ENCODE assay signal across 8 mouse cellular contexts in the genomic region with DNA sequence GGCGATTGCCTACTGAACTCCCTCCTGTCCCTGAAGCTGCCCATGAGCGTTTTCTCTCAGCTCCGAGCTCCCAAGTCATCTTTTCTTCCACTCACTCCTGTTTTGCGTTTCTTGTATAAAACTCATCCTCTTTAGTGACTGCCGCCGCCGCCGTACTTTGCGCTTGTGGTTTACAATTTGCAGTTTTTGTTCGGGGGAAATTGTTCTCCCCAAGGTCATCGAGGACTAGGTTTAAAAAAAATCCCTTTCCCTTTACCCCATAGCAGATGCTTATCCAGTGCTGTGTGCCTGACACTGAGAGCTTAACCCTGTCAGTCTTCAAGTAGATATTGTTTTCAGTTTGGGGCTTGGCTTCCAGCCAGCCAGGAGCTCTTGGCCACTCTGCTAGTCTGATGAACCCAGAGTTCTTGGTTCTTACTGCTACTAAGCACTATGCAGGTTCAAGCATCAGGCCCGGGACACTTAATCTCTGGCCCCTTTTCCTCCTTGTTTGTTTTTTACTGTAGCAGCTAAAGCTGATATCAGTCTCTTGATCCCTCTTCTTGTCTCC. TPM values are rescaled to one million over a fixed set of nuclear protein-coding genes. Genes with fewer than 3 reads are reported as not detected.
DNase-seq lines count a peak whose midpoint lies in the region; ATAC-seq and TF ChIP-seq lines count a peak whose summit lies in the region.

No protein-coding gene starts in this region.

- peak; percentile 31 for DNase-seq in cerebellum, adult 9-10 months
- no peak for DNase-seq in cerebellum, postnatal 36 days
- no peak for DNase-seq in ES-E14 (ENCODE audit: low read depth, low spot score)
- peak; percentile 52 to 61 for DNase-seq in kidney, postnatal 25 days
- peak; percentile 26 for DNase-seq in neural tube, embryonic 11.5 days (ENCODE audit: low spot score)
- no peak for DNase-seq in ovary, postnatal 10 days (ENCODE audit: low spot score)
- no peak for DNase-seq in frontal cortex, adult 2 months (ENCODE audit: extremely low spot score in 1 of 2, low spot score in 1 of 2)

- no peaks in the 10 kb centered on the region for H3K36me3 ChIP-seq in ES-E14 (ENCODE audit: control insufficient read depth, insufficient read depth, low read length, poor library complexity, severe bottlenecking)
- H3K36me3 ChIP-seq in forebrain, embryonic 16.5 days (ENCODE audit: control insufficient read depth, insufficient read depth): no peaks in the 10 kb centered on the region
- no peaks in the 10 kb centered on the region for H3K36me3 ChIP-seq in neural tube, embryonic 11.5 days (ENCODE audit: control insufficient read depth, insufficient read depth, low read length)

- 0 out of 2 replicates have a peak, but pooled peaks cover 8% of the 10 kb centered on the region for H3K27me3 ChIP-seq in forebrain, embryonic 16.5 days (replicated peaks; ENCODE audit: control insufficient read depth, insufficient read depth, low read length)
- peaks cover 30% of the 10 kb centered on the region for H3K27me3 ChIP-seq in neural tube, embryonic 11.5 days (ENCODE audit: control insufficient read depth, insufficient read depth, low read length)

- H3K4me2 ChIP-seq in forebrain, embryonic 16.5 days (ENCODE audit: low read length): peak overlapping the region; percentile 100
- H3K4me2 ChIP-seq in neural tube, embryonic 11.5 days (ENCODE audit: low read depth): peak overlapping the region; percentile 100

- in situ Hi-C loops in ES-E14 (cut with MboI; ENCODE audit: low sequenced_read_pairs in 2 of 2, unreplicated experiment in 2 of 2): no loop called here

- H3K9ac ChIP-seq in ES-E14 (ENCODE audit: insufficient read depth, low read depth, low read length, poor library complexity, severe bottlenecking): no peak overlapping the region
- H3K9ac ChIP-seq in forebrain, embryonic 16.5 days (replicated peaks; ENCODE audit: low read depth, low read length): peak overlapping the region; percentile 79; the same call in 1 of the 2 replicates
- no peak overlapping the region for H3K9ac ChIP-seq in neural tube, embryonic 11.5 days (ENCODE audit: low read length)

- H3K4me1 ChIP-seq in ES-E14 (ENCODE audit: control insufficient read depth in 2 of 2, insufficient read depth in 2 of 2, low read length in 2 of 2, poor library complexity in 1 of 2): peaks cover 7 to 13% of the 10 kb centered on the region in 2 experiments; a peak in 2 of 4 replicates
- H3K4me1 ChIP-seq in forebrain, embryonic 16.5 days (replicated peaks; ENCODE audit: control insufficient read depth, insufficient read depth, low read length): peaks cover 10% of the 10 kb centered on the region
- no peaks in the 10 kb centered on the region for H3K4me1 ChIP-seq in neural tube, embryonic 11.5 days (ENCODE audit: control insufficient read depth, insufficient read depth, low read length)

- 3% methylated on average over 12 of the region's 12 CpGs for WGBS in forebrain, embryonic 16.5 days
- 4% methylated on average over 12 of the region's 12 CpGs for WGBS in neural tube, embryonic 11.5 days

- no peak overlapping the region for H3K27ac ChIP-seq in ES-E14 (ENCODE audit: insufficient read depth, low read depth, low read length, poor library complexity, severe bottlenecking)
- H3K27ac ChIP-seq in forebrain, embryonic 16.5 days (ENCODE audit: low read length): no peak overlapping the region
- H3K27ac ChIP-seq in neural tube, embryonic 11.5 days (ENCODE audit: low read depth, low read length): no peak overlapping the region

- no peak for ATAC-seq in forebrain, embryonic 16.5 days
- ATAC-seq in neural tube, embryonic 11.5 days (ENCODE audit: insufficient read depth, low FRiP score, low TSS enrichment): no peak

- no peaks in the 10 kb centered on the region for H3K9me3 ChIP-seq in ES-E14 (ENCODE audit: control insufficient read depth, insufficient read depth, low read depth, low read length)
- H3K9me3 ChIP-seq in forebrain, embryonic 16.5 days (ENCODE audit: control insufficient read depth, low read length): no peaks in the 10 kb centered on the region
- no peaks in the 10 kb centered on the region for H3K9me3 ChIP-seq in neural tube, embryonic 11.5 days (ENCODE audit: control insufficient read depth, low read length)

- H3K4me3 ChIP-seq in ES-E14 (ENCODE audit: insufficient read depth in 1 of 2, low read depth in 1 of 2, low read length in 2 of 2, poor library complexity in 1 of 2, severe bottlenecking in 1 of 2): peak overlapping the region; percentile 75 to 89
- peak overlapping the region; percentile 78 for H3K4me3 ChIP-seq in forebrain, embryonic 16.5 days (replicated peaks; ENCODE audit: low read length)
- peak overlapping the region; percentile 72 for H3K4me3 ChIP-seq in neural tube, embryonic 11.5 days (ENCODE audit: low read depth, low read length)

TF ChIP-seq in ES-E14, 5 proteins besides CTCF, POLR2A, EP300 and RAD21:
- TF ChIP-seq ZNF384 (IDR thresholded peaks at IDR 0.05; ENCODE audit: low read depth, low read length) (no peak), HCFC1 (IDR thresholded peaks at IDR 0.05; ENCODE audit: borderline replicate concordance, insufficient read depth, low read length) (no peak), CHD2 (IDR thresholded peaks at IDR 0.05; ENCODE audit: low read depth, low read length) (no peak), MAFK (IDR thresholded peaks at IDR 0.05; ENCODE audit: insufficient read depth, low read depth, low read length) (no peak), ZC3H11A (IDR thresholded peaks at IDR 0.05; ENCODE audit: borderline replicate concordance, low read depth, low read length) (no peak)
TF ChIP-seq in ES-E14: peak in this region for 0.

RNA-seq across cellular contexts. Expression of gene Elovl7, which starts 1.1 kb away (rescaled TPM):
- total RNA-seq in ES-E14 (2012; rRNA removed): 1.4 and 2.2 TPM in 2 replicates
- 1.8 and 2.4 TPM in 2 replicates for polyA plus RNA-seq in forebrain, embryonic 16.5 days (2015; fragmentation: Nextera tagmentation; extraction: Ambion mirVana)
- 0.81 and 1.2 TPM in 2 replicates for polyA plus RNA-seq in neural tube, embryonic 11.5 days (2014; fragmentation: Nextera tagmentation; extraction: Ambion mirVana)
- 9.5 and 9.8 TPM in 2 replicates for polyA plus RNA-seq in frontal cortex, adult 2 months (2012; rRNA removed)

RNA-seq across cellular contexts. Expression of gene Ercc8, which starts 56.8 kb away (rescaled TPM):
- 17.3 and 18.3 TPM in 2 replicates for total RNA-seq in ES-E14 (2012; rRNA removed)
- 33.3 and 33.5 TPM in 2 replicates for polyA plus RNA-seq in forebrain, embryonic 16.5 days (2015; fragmentation: Nextera tagmentation; extraction: Ambion mirVana)
- 25.1 and 26.5 TPM in 2 replicates for polyA plus RNA-seq in neural tube, embryonic 11.5 days (2014; fragmentation: Nextera tagmentation; extraction: Ambion mirVana)
- polyA plus RNA-seq in frontal cortex, adult 2 months (2012; rRNA removed): 13.1 and 14.3 TPM in 2 replicates

RNA-seq across cellular contexts. Expression of gene Ndufaf2, which starts 56.9 kb away (rescaled TPM):
- 31.6 and 41.1 TPM in 2 replicates for total RNA-seq in ES-E14 (2012; rRNA removed)
- polyA plus RNA-seq in forebrain, embryonic 16.5 days (2015; fragmentation: Nextera tagmentation; extraction: Ambion mirVana): 63.4 and 72.8 TPM in 2 replicates
- 80.8 and 84.4 TPM in 2 replicates for polyA plus RNA-seq in neural tube, embryonic 11.5 days (2014; fragmentation: Nextera tagmentation; extraction: Ambion mirVana)
- 38.4 and 38.6 TPM in 2 replicates for polyA plus RNA-seq in frontal cortex, adult 2 months (2012; rRNA removed)

Comparison
In these comparisons a context has a peak if more than half of its experiments do, and no peak if none do; other contexts are left out.
1. DNase-seq: peak in cerebellum, adult 9-10 months (single experiment), kidney, postnatal 25 days (2 of 2) and neural tube, embryonic 11.5 days (single experiment); none in cerebellum, postnatal 36 days (0 of 2), ES-E14 (single experiment), ovary, postnatal 10 days (single experiment) and frontal cortex, adult 2 months (0 of 2).
2. Peak in every context shown above with its lines, with median percentiles within 50 percentile points of each other: H3K4me3 ChIP-seq.